Mouse (Mus musculus) layer of hippocampus, adult 9-11 months (tissue): ENCODE measurements at regions not wholly inside any gene's neighbourhood (a gene's known extent, or its start where the extent isn't known, plus 50 kb on each side); places are given as distances from the start of the nearest gene placed in this dataset.

Experiments used
- DNase-seq: peaks from one replicate; pipeline ENCODE4 v3.0.0; 2022

GRCm38 (mm10) chr14:92316773-92317172 is 1573.7 kb downstream of the Pcdh9 start:
- peak; percentile 44 for DNase-seq

- DNase-seq, result no peak
Observed at GRCm38 (mm10) chr14:92303940-92304339, 1586.5 kb downstream of the Pcdh9 start.

- no peak for DNase-seq
Observed at GRCm38 (mm10) chr14:92271200-92271599, 1619.3 kb downstream of the Pcdh9 start.

GRCm38 (mm10) chr14:92222746-92223145 is 1667.7 kb downstream of the Pcdh9 start:
- DNase-seq, result no peak
